Mouse (Mus musculus) heart, adult 2 months (tissue): ENCODE results near the gene Cnfn.
A peak's percentile ranks its signal among the peaks of the same experiment; 100 is the strongest.

ENCODE experiments used
- CTCF ChIP-seq: fragments of 200-600 bp; IDR thresholded peaks from 2 replicates; pipeline ENCODE4 v1.8.1; 2022; ENCODE audit warnings: antibody characterized with exemption, mild to moderate bottlenecking, moderate library complexity
- EP300 ChIP-seq: fragments of 200-500 bp; IDR thresholded peaks from 2 replicates; pipeline ENCODE4 v1.6.1; 2011; ENCODE audit warnings: low read depth, low read length, control low read depth; ENCODE audit not compliant: insufficient read depth

GRCm38 (mm10) chr7:25379551-25380351, 10.2 kb upstream of the Cnfn start:
- TF ChIP-seq CTCF: peak; percentile 68
- no peak for TF ChIP-seq EP300
